Comparison of ENCODE assay signal across 14 mouse cellular contexts in the genomic region with DNA sequence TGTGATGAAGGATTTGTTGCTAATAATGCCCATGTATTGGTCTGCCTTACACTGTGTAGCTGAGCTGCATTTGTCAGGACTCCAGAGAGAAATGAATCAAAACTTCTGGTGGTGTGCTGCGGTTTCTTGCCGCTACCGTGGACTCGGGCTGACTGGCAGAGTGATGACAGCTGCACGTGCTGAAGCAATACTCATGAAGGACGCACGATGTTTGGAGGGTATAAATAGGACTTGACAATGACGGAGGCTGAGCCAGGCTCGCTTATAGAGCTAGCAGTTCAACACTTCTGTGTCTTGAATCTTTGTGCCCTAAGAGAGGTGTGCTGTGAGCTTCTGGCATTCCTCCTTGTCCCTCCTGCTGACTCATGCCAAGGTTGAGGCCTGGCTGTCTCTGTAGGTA.
"Had no signal": no experiment of that assay in that cellular context is flagged by ENCODE, and none has a peak within 500 bp of the region (broad histone marks: within the 10 kb centered on the region; RNA-seq: fewer than 3 reads in every experiment).

No protein-coding gene starts in this region.

- H3K4me3 ChIP-seq: limb, embryonic 15.5 days; liver, embryonic 12.5 days; midbrain, embryonic 15.5 days; neural tube, embryonic 12.5 days had no signal

- H3K9me3 ChIP-seq: limb, embryonic 15.5 days; midbrain, embryonic 15.5 days had no signal

- H3K4me2 ChIP-seq: limb, embryonic 15.5 days; liver, embryonic 12.5 days; lung, embryonic 14.5 days; midbrain, embryonic 11.5 days; midbrain, embryonic 15.5 days; neural tube, embryonic 12.5 days had no signal

- H3K4me1 ChIP-seq: limb, embryonic 15.5 days; liver, embryonic 12.5 days; midbrain, embryonic 15.5 days; neural tube, embryonic 12.5 days had no signal

- H3K9ac ChIP-seq: limb, embryonic 15.5 days; liver, embryonic 12.5 days; lung, embryonic 14.5 days; midbrain, embryonic 15.5 days; neural tube, embryonic 12.5 days had no signal

- DNase-seq: kidney, postnatal 36 days; layer of hippocampus, adult 9-11 months; layer of hippocampus, postnatal 36 days; lung, embryonic 14.5 days; lung, postnatal 10 days; lung, postnatal 4 days; right cerebral cortex, postnatal 25 days; thymus, postnatal 36 days had no signal

- H3K27ac ChIP-seq: kidney, postnatal 0 days; limb, embryonic 15.5 days; liver, embryonic 12.5 days; midbrain, embryonic 15.5 days; neural tube, embryonic 12.5 days had no signal

- ATAC-seq: liver, embryonic 12.5 days; midbrain, embryonic 15.5 days had no signal

- H3K27me3 ChIP-seq: limb, embryonic 15.5 days; liver, embryonic 12.5 days; midbrain, embryonic 15.5 days; neural tube, embryonic 12.5 days had no signal
